Mouse (Mus musculus) adrenal gland, postnatal 4 days (tissue): ENCODE measurements around the gene Ccl7. TPM values are rescaled to one million over a fixed set of nuclear protein-coding genes. Genes with fewer than 3 reads are reported as not detected.

Source experiments
- DNase-seq, 2 experiments: peaks; one replicate each; pipeline ENCODE4 v3.0.0; 2021 to 2022; ENCODE audit warnings: low spot score in 2 of 2, mixed read lengths in 2 of 2
- total RNA-seq, 2 experiments: library from RNA; stranded (reverse); gene quantifications; 2 replicates each; pipeline ENCODE4 v1.2.3; 2021

Gene Ccl7
- total RNA-seq, 2 experiments from 2014 or later, result not detected

GRCm38 (mm10) chr11:82034446-82034845 lies 11.1 kb upstream of the Ccl7 start:
- DNase-seq, result no peak

GRCm38 (mm10) chr11:82035356-82035755 lies 10.2 kb upstream of the Ccl7 start, which contains the start of gene Ccl2:
Ccl2 (plus strand) TSS chr11:82035571.
- peak in 1 of 2 experiments; percentile 13 for DNase-seq

DNA sequence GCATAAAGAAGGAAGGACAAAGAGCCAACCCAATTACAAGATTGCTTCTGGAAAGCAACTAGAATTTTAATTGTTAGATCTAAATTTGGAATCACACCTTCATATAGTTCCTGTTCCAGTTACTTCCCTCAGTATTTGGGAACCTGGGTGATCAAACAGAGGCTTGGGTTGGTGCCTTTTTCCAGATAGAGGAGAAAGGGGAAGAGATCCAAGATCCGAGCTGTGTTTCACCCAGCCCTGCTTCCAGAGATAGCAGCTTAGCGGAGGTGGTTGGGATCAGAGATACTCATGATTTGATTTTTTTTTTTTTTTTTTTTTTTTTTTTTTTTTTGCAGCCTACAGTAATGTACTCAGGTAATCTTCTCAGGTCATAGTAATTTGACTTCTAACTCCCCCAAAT lies 9.7 kb upstream of the Ccl7 start:
- DNase-seq, result no peak

- no peak for DNase-seq
Measured at GRCm38 (mm10) chr11:82038535-82038934, 7.0 kb upstream of the Ccl7 start, which contains the start of gene Gm17268. Gm17268 (minus strand) TSS chr11:82038562.

- DNase-seq, result no peak
Measured at GRCm38 (mm10) chr11:82039132-82039660, 6.3 kb upstream of the Ccl7 start.

- no peak for DNase-seq
Measured at GRCm38 (mm10) chr11:82041671-82042080, 3.8 kb upstream of the Ccl7 start.

DNA sequence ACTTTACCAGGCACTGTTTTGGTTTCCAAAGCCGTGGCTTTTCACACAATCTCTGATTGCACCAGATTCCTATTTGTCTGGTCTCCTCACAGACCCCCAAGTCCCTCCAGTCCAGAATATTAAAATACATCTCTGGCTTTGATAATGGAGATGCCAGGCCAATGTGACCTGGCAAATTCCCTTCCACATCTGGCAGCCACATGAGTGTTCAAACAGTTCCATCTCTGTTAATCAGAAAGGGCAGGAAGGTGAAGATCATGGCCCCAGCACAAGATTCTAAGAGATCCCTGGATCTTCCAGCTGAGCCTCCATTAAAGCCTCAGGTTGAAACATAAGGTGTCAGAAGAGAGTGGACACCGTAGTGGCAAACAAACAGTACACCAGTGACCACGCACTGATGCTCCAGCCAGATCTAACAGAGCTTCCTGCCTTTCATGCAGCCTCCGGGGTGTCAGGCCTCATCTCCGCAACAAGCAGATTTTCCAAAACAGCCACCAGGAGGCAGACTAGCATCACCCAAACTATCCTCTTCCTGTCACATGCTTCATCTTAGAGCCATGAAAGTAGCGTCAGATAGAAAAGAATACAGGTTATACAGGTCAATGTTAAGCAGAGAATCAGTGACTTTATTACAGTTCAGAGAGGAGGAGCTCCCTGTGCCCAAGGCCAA lies 2.4 kb downstream of the Ccl7 start:
- peak in 1 of 2 experiments; percentile 16 for DNase-seq

DNA sequence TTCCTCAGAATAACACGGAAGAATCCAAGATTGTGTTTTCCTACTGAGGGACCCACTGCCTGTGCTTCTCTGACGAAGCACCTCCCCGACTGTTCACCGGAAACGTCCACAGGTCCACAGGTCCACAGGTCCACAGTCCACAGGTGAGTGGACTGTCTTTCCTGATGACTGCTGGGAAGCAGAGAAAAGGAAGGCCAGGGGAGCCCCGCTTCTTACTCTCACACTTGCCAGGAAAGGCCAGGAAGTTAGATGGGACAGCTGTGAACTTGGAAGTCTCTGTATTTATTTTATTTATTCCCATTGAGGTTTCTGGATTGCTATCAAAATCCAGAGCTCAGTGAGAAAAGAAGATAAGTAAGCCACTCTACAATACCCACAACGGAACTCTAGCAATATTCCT lies 8.3 kb downstream of the Ccl7 start:
- DNase-seq, result no peak

- DNase-seq, result no peak
Measured at GRCm38 (mm10) chr11:82057646-82058045, 12.1 kb downstream of the Ccl7 start, which contains the start of gene Ccl11. Ccl11 (plus strand) TSS chr11:82057823.

- DNase-seq, result no peak
Measured at GRCm38 (mm10) chr11:82062226-82062625, 16.7 kb downstream of the Ccl7 start.

- DNase-seq, result no peak
Measured at GRCm38 (mm10) chr11:82063454-82063853, 17.9 kb downstream of the Ccl7 start.

- no peak for DNase-seq
Measured at GRCm38 (mm10) chr11:82066953-82067571, 21.6 kb downstream of the Ccl7 start.

DNA sequence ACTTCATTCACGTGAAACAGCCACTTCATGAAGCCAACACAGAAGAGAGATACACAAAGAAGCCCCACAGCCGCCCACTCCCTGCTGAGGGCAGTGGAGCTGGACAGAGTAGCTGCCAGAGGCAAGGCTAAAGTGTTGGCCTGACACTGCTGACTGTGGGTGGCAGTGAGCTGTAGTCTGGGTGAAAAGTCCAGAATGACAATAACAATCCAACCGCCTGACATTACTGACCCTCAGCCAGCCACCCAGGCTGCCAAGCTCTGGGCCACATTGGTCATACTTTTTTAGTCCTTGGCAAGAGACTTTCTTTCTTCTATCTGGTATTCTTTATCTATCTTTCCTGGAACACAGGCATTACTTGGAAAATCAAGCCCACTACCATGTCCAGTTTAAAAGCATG lies 25.6 kb downstream of the Ccl7 start:
- no peak for DNase-seq

- DNase-seq, result no peak
Measured at GRCm38 (mm10) chr11:82072374-82072773, 26.9 kb downstream of the Ccl7 start.

- DNase-seq, result no peak
Measured at GRCm38 (mm10) chr11:82072984-82073383, 27.5 kb downstream of the Ccl7 start.

DNA sequence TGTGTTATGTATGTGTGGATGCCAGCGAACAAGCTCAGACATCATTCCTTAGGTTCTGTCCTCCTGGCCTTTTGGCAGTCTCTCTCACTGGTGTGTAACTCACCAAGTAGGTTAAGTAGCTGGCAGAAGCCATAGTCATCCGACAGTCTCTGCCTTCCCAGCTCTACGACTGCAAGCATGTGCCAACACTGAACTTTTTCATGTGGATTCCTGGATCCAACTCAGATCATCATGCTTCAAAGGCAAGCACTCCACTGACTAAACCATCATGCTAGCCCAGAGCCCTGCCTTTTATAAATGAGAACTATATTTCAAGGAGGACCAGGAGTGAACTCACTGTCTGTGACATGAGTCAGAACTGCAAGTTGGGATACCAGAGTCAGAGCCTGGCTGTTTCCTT lies 28.2 kb downstream of the Ccl7 start:
- no peak for DNase-seq

DNA sequence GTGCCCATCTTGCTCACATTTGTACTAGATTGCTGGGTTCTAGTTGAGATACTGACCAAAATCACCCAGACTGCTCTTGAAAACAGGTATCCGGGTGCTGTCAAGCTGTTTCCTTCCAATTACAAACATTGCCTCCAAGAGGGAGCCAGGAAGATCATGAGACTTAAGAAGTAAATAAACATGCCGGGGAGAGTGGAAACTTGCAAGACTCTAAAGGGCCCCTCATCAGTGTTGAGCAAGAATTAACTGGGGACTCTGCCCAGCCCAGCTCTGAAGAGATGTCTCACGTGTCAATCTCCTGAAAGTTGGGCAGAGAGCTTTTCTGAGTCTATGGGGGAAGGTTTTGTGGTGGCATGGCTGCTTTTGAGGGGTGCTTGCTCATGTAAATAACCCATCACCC lies 31.5 kb downstream of the Ccl7 start:
- no peak for DNase-seq

DNA sequence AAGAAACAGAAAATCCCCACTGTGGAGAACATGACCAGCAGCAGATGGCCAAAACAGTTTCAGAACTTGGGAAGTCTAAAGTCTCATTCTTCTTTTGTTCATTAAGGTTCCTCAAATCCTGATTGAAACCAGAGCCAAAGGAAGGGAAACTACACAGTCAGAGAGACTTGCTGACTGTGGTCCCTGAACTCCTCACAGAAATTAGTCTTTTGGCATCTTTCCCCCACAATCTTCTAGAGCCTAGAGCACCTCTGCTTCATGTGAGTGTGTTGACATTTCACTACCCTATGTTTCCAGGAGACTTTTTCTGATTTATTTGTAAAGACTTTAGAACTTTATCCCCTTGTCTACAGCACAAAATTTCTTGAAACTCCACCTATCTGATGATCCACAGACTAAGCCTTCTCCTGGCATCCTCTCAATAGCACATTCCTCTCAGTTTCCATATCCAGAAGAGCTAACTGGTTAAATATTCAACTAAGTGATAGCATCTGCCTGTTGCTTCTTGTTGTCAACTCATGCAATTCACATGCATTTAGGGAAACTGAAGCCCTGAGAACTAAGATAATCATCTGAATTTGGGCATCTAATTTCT lies 32.7 kb downstream of the Ccl7 start:
- DNase-seq, result no peak

DNA sequence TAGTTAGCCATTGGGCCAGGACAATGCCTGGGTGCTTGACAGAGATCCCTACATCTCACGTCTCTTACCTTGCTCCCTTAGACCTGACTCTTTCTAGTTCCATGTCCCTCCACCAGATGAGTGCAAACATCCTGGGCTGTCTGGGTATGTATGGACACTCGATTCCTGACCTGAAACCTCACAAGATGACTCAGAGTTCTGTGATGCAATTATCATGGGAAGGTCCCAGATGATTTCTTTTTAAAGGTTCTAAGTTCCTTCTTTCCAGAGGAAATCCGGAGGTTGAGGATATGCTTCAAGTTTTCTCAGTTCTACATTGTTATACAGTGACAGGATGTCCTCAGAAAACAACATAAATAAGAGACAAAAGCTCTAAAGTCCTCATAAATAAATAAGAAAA lies 35.4 kb downstream of the Ccl7 start:
- DNase-seq, result no peak

GRCm38 (mm10) chr11:82084360-82084759 lies 38.8 kb downstream of the Ccl7 start:
- no peak for DNase-seq
